Mouse (Mus musculus): ENCODE measurements around the gene Nfatc3. TPM values are rescaled to one million over a fixed set of nuclear protein-coding genes. Genes with fewer than 3 reads are reported as not detected.

Gene Nfatc3
- total and polyA plus RNA-seq, 3 experiments: 29.0 to 96.3 (median 37.8) TPM

GRCm38 (mm10) chr8:106056455-106056982 lies 2.1 kb upstream of the Nfatc3 start:
- in situ Hi-C loops (cut with MboI; ENCODE audit: low pct_ligation_motif_present, low pct_unique_long_range_greater_than_20kb, low sequenced_read_pairs): no loop called here
- Histone ChIP-seq H3K36me3 (replicated peaks in 1 of 2; ENCODE audit: control insufficient read depth in 1 of 2, insufficient read depth in 1 of 2, low read length in 1 of 2) (peaks cover 0 to 13% of the 10 kb centered on the region in 2 experiments), H3K27ac (ENCODE audit: insufficient read depth, low read depth) (peak overlapping the region; percentile 95)

GRCm38 (mm10) chr8:106059613-106060371 lies 1.2 kb downstream of the Nfatc3 start:
- Histone ChIP-seq H3K4me1 (ENCODE audit: control insufficient read depth in 1 of 2, insufficient read depth in 2 of 2) (peaks cover 18 to 26% of the 10 kb centered on the region in 2 experiments), H3K4me2 (ENCODE audit: insufficient read depth, low read depth, poor library complexity, severe bottlenecking) (no peak overlapping the region), H3K9ac (ENCODE audit: insufficient read depth, low read depth) (peak overlapping the region; percentile 79), H3K36me3 (replicated peaks in 1 of 2; ENCODE audit: control insufficient read depth in 1 of 2, insufficient read depth in 1 of 2, low read length in 1 of 2) (peaks cover 0 to 4% of the 10 kb centered on the region in 2 experiments), H3K79me2 (replicated peaks; ENCODE audit: control insufficient read depth, extremely low read depth, insufficient read depth, poor library complexity, severe bottlenecking) (peaks cover 72% of the 10 kb centered on the region), H3K4me3 (replicated peaks in 1 of 3; ENCODE audit: low read depth in 2 of 3, low read length in 2 of 3, poor library complexity in 1 of 3) (peak overlapping the region; percentile 84 to 89 (median 87)), H3K27me3 (replicated peaks) (no peaks in the 10 kb centered on the region), H3K27ac (ENCODE audit: insufficient read depth, low read depth) (peak overlapping the region; percentile 95), H3K9me3 (replicated peaks; ENCODE audit: low read length) (no peaks in the 10 kb centered on the region)
- dilution Hi-C loops (cut with MboI; ENCODE audit: extremely low pct_ligation_motif_present, extremely low pct_unique_long_range_greater_than_20kb, low sequenced_read_pairs) (no loop called here), in situ Hi-C loops (cut with MboI; ENCODE audit: low pct_ligation_motif_present, low pct_unique_long_range_greater_than_20kb, low sequenced_read_pairs) (no loop called here)
- DNase-seq (ENCODE audit: extremely low read depth): no peak
- TF ChIP-seq MAX (IDR thresholded peaks at IDR 0.05; ENCODE audit: low read length) (no peak; the same call in 1 of the 2 replicates), MEF2A (IDR thresholded peaks at IDR 0.05; ENCODE audit: borderline replicate concordance, low read depth, low read length) (no peak), E2F4 (IDR thresholded peaks at IDR 0.05; ENCODE audit: insufficient replicate concordance, low read depth, low read length) (no peak), NELFE (IDR thresholded peaks at IDR 0.05; ENCODE audit: low read depth, low read length) (peak; percentile 31; the same call in 1 of the 2 replicates), ZMIZ1 (IDR thresholded peaks at IDR 0.05; ENCODE audit: low read depth, low read length) (no peak), SIN3A (IDR thresholded peaks at IDR 0.05; ENCODE audit: low read length) (peak; percentile 44; the same call in 1 of the 2 replicates), MYC (IDR thresholded peaks at IDR 0.05; ENCODE audit: low read depth, low read length) (no peak), KAT2A (IDR thresholded peaks at IDR 0.05; ENCODE audit: insufficient replicate concordance, low read length) (peak; percentile 7; the same call in 1 of the 2 replicates), RCOR1 (conservative IDR thresholded peaks at IDR 0.05; ENCODE audit: low read depth, low read length) (0 out of 2 replicates have a peak, but pooled peaks have one; percentile 5), NRF1 (IDR thresholded peaks at IDR 0.05; ENCODE audit: low read depth, low read length) (no peak), UBTF (IDR thresholded peaks at IDR 0.05; ENCODE audit: low read depth, low read length) (peak; percentile 87; the same call in 1 of the 2 replicates), CHD2 (IDR thresholded peaks at IDR 0.05; ENCODE audit: low read length) (peak; percentile 32; the same call in 1 of the 2 replicates), MXI1 (IDR thresholded peaks at IDR 0.05; ENCODE audit: low read depth, low read length) (peak; percentile 65; the same call in 1 of the 2 replicates)

More at GRCm38 (mm10) chr8:106056455-106056982, 2.1 kb upstream of the Nfatc3 start:
- Histone ChIP-seq H3K9ac (ENCODE audit: insufficient read depth, low read depth) (peak overlapping the region; percentile 95), H3K9me3 (replicated peaks; ENCODE audit: low read length) (no peaks in the 10 kb centered on the region), H3K4me3 (replicated peaks in 1 of 3; ENCODE audit: low read depth in 2 of 3, low read length in 2 of 3, poor library complexity in 1 of 3) (peak overlapping the region; percentile 44 to 60 (median 53)), H3K4me2 (ENCODE audit: insufficient read depth, low read depth, poor library complexity, severe bottlenecking) (peak overlapping the region; percentile 79), H3K79me2 (replicated peaks; ENCODE audit: control insufficient read depth, extremely low read depth, insufficient read depth, poor library complexity, severe bottlenecking) (peaks cover 51% of the 10 kb centered on the region), H3K27me3 (replicated peaks) (no peaks in the 10 kb centered on the region), H3K4me1 (ENCODE audit: control insufficient read depth in 1 of 2, insufficient read depth in 2 of 2) (peaks cover 14 to 29% of the 10 kb centered on the region in 2 experiments)
- DNase-seq (ENCODE audit: extremely low read depth): no peak
- dilution Hi-C loops (cut with MboI; ENCODE audit: extremely low pct_ligation_motif_present, extremely low pct_unique_long_range_greater_than_20kb, low sequenced_read_pairs): no loop called here
- TF ChIP-seq HCFC1 (IDR thresholded peaks at IDR 0.05; ENCODE audit: low read depth, low read length) (no peak), RCOR1 (conservative IDR thresholded peaks at IDR 0.05; ENCODE audit: low read depth, low read length) (no peak), UBTF (IDR thresholded peaks at IDR 0.05; ENCODE audit: low read depth, low read length) (no peak), PAX5 (IDR thresholded peaks at IDR 0.05; ENCODE audit: low read length) (no peak), ZNF384 (IDR thresholded peaks at IDR 0.05; ENCODE audit: low read depth, low read length) (no peak), USF1 (IDR thresholded peaks at IDR 0.05; ENCODE audit: low read depth, low read length) (no peak), ZMIZ1 (IDR thresholded peaks at IDR 0.05; ENCODE audit: low read depth, low read length) (no peak), POLR2AphosphoS2 (IDR thresholded peaks at IDR 0.05; ENCODE audit: low read depth, low read length) (no peak), ZC3H11A (IDR thresholded peaks at IDR 0.05; ENCODE audit: low read depth, low read length) (no peak), KAT2A (IDR thresholded peaks at IDR 0.05; ENCODE audit: insufficient replicate concordance, low read length) (no peak), ZKSCAN1 (IDR thresholded peaks at IDR 0.05; ENCODE audit: borderline replicate concordance, low read depth, low read length) (no peak), MAX (IDR thresholded peaks at IDR 0.05; ENCODE audit: low read length) (0 out of 2 replicates have a peak, but pooled peaks have one; percentile 24), USF2 (conservative IDR thresholded peaks at IDR 0.05; ENCODE audit: low read depth, low read length) (no peak), SIN3A (IDR thresholded peaks at IDR 0.05; ENCODE audit: low read length) (peak; percentile 59; the same call in 1 of the 2 replicates), ELF1 (IDR thresholded peaks at IDR 0.05; ENCODE audit: low read depth, low read length) (peak; percentile 35; the same call in 1 of the 2 replicates), MYC (IDR thresholded peaks at IDR 0.05; ENCODE audit: low read depth, low read length) (no peak), TBP (conservative IDR thresholded peaks at IDR 0.05; ENCODE audit: low read depth, low read length) (no peak), IRF4 (IDR thresholded peaks at IDR 0.05; ENCODE audit: low read depth, low read length) (0 out of 2 replicates have a peak, but pooled peaks have one; percentile 19), JUND (conservative IDR thresholded peaks at IDR 0.05; ENCODE audit: low read depth, low read length) (no peak), NRF1 (IDR thresholded peaks at IDR 0.05; ENCODE audit: low read depth, low read length) (no peak), EP300 (IDR thresholded peaks at IDR 0.05; ENCODE audit: low read length) (0 out of 2 replicates have a peak, but pooled peaks have one; percentile 18), RAD21 (IDR thresholded peaks at IDR 0.05; ENCODE audit: low read depth, low read length) (no peak), MXI1 (IDR thresholded peaks at IDR 0.05; ENCODE audit: low read depth, low read length) (no peak), SMC3 (IDR thresholded peaks at IDR 0.05; ENCODE audit: low read depth, low read length) (no peak), GABPA (IDR thresholded peaks at IDR 0.05; ENCODE audit: insufficient replicate concordance, low read depth, low read length) (no peak), CTCF (conservative IDR thresholded peaks at IDR 0.05 in 1 of 2, IDR thresholded peaks at IDR 0.05 in 1 of 2; ENCODE audit: low read depth in 2 of 2, low read length in 2 of 2) (no peak), CHD1 (IDR thresholded peaks at IDR 0.05; ENCODE audit: low read depth, low read length) (peak; percentile 73; the same call in 1 of the 2 replicates), E2F4 (IDR thresholded peaks at IDR 0.05; ENCODE audit: insufficient replicate concordance, low read depth, low read length) (no peak), JUN (IDR thresholded peaks at IDR 0.05; ENCODE audit: insufficient read depth, low read depth, low read length) (no peak), BHLHE40 (IDR thresholded peaks at IDR 0.05; ENCODE audit: low read depth, low read length) (no peak), MEF2A (IDR thresholded peaks at IDR 0.05; ENCODE audit: borderline replicate concordance, low read depth, low read length) (0 out of 2 replicates have a peak, but pooled peaks have one; percentile 21), POLR2A (IDR thresholded peaks at IDR 0.05; ENCODE audit: low read depth, low read length) (0 out of 2 replicates have a peak, but pooled peaks have one; percentile 30), NELFE (IDR thresholded peaks at IDR 0.05; ENCODE audit: low read depth, low read length) (no peak), ETS1 (conservative IDR thresholded peaks at IDR 0.05; ENCODE audit: low read depth, low read length) (no peak), TCF12 (IDR thresholded peaks at IDR 0.05; ENCODE audit: low read depth, low read length) (peak; percentile 42; the same call in 1 of the 2 replicates), MAFK (IDR thresholded peaks at IDR 0.05; ENCODE audit: insufficient replicate concordance, low read length) (no peak), CHD2 (IDR thresholded peaks at IDR 0.05; ENCODE audit: low read length) (peak; percentile 34; the same call in 1 of the 2 replicates), MAZ (IDR thresholded peaks at IDR 0.05; ENCODE audit: low read depth, low read length) (0 out of 2 replicates have a peak, but pooled peaks have one; percentile 41)
